Mouse (Mus musculus): Measurements from ENCODE around the gene Mapk6. TPM values are rescaled to one million over a fixed set of nuclear protein-coding genes. Genes with fewer than 3 reads are reported as not detected.

Mapk6 gene
- polyA plus RNA-seq, 1 experiment from 2014 or later, result 66.3 TPM

GRCm38 (mm10) chr9:75362201-75362600 is 47.6 kb downstream of the Mapk6 start:
- no peaks in the 10 kb centered on the region for H3K36me3 ChIP-seq (ENCODE audit: control insufficient read depth, insufficient read depth, low read length)
- DNase-seq (ENCODE audit: low spot score) (no peak), ATAC-seq (replicated peaks; ENCODE audit: low FRiP score, low TSS enrichment, low read depth) (no peak)
- H3K4me3 ChIP-seq (ENCODE audit: low read depth, low read length), result no peak overlapping the region
- H3K27me3 ChIP-seq (replicated peaks; ENCODE audit: control insufficient read depth, insufficient read depth, low read length), result no peaks in the 10 kb centered on the region
- no peaks in the 10 kb centered on the region for H3K4me1 ChIP-seq (replicated peaks; ENCODE audit: control insufficient read depth, insufficient read depth, low read length)
- no peak overlapping the region for H3K27ac ChIP-seq (ENCODE audit: low read depth)
- no peaks in the 10 kb centered on the region for H3K9me3 ChIP-seq (ENCODE audit: control insufficient read depth, low read length)
- H3K9ac ChIP-seq (ENCODE audit: low read length), result no peak overlapping the region
- WGBS, result 84% methylated on average over 4 of the region's 4 CpGs
- H3K4me2 ChIP-seq (ENCODE audit: low read length), result no peak overlapping the region

GRCm38 (mm10) chr9:75361699-75362098 is 48.1 kb downstream of the Mapk6 start:
- 30% methylated on average over 5 of the region's 5 CpGs for WGBS
- no peaks in the 10 kb centered on the region for H3K27me3 ChIP-seq (replicated peaks; ENCODE audit: control insufficient read depth, insufficient read depth, low read length)
- no peak overlapping the region for H3K27ac ChIP-seq (ENCODE audit: low read depth)
- no peaks in the 10 kb centered on the region for H3K36me3 ChIP-seq (ENCODE audit: control insufficient read depth, insufficient read depth, low read length)
- no peaks in the 10 kb centered on the region for H3K4me1 ChIP-seq (replicated peaks; ENCODE audit: control insufficient read depth, insufficient read depth, low read length)
- no peaks in the 10 kb centered on the region for H3K9me3 ChIP-seq (ENCODE audit: control insufficient read depth, low read length)
- H3K4me2 ChIP-seq (ENCODE audit: low read length), result no peak overlapping the region
- no peak for ATAC-seq (replicated peaks; ENCODE audit: low FRiP score, low TSS enrichment, low read depth)
- no peak overlapping the region for H3K9ac ChIP-seq (ENCODE audit: low read length)
- H3K4me3 ChIP-seq (ENCODE audit: low read depth, low read length), result no peak overlapping the region
- peak; percentile 86 for DNase-seq (ENCODE audit: low spot score)

- no peak for ATAC-seq (replicated peaks; ENCODE audit: low FRiP score, low TSS enrichment, low read depth)
- H3K4me1 ChIP-seq (replicated peaks; ENCODE audit: control insufficient read depth, insufficient read depth, low read length), result no peaks in the 10 kb centered on the region
- H3K27me3 ChIP-seq (replicated peaks; ENCODE audit: control insufficient read depth, insufficient read depth, low read length), result no peaks in the 10 kb centered on the region
- WGBS, result 78% methylated on average over 9 of the region's 9 CpGs
- DNase-seq (ENCODE audit: low spot score), result no peak
- no peaks in the 10 kb centered on the region for H3K9me3 ChIP-seq (ENCODE audit: control insufficient read depth, low read length)
- no peak overlapping the region for H3K4me3 ChIP-seq (ENCODE audit: low read depth, low read length)
- H3K27ac ChIP-seq (ENCODE audit: low read depth), result no peak overlapping the region
- no peaks in the 10 kb centered on the region for H3K36me3 ChIP-seq (ENCODE audit: control insufficient read depth, insufficient read depth, low read length)
- no peak overlapping the region for H3K9ac ChIP-seq (ENCODE audit: low read length)
- no peak overlapping the region for H3K4me2 ChIP-seq (ENCODE audit: low read length)
Measured at GRCm38 (mm10) chr9:75357087-75357654, 52.6 kb downstream of the Mapk6 start.

- no peak overlapping the region for H3K4me3 ChIP-seq (ENCODE audit: low read depth, low read length)
Measured at GRCm38 (mm10) chr9:75355783-75356182, 54.0 kb downstream of the Mapk6 start.

GRCm38 (mm10) chr9:75353094-75353493 is 56.7 kb downstream of the Mapk6 start:
- no peaks in the 10 kb centered on the region for H3K36me3 ChIP-seq (ENCODE audit: control insufficient read depth, insufficient read depth, low read length)
- H3K9me3 ChIP-seq (ENCODE audit: control insufficient read depth, low read length), result no peaks in the 10 kb centered on the region
- no peaks in the 10 kb centered on the region for H3K4me1 ChIP-seq (replicated peaks; ENCODE audit: control insufficient read depth, insufficient read depth, low read length)
- H3K4me3 ChIP-seq (ENCODE audit: low read depth, low read length), result no peak overlapping the region
- no peak overlapping the region for H3K27ac ChIP-seq (ENCODE audit: low read depth)
- no peak overlapping the region for H3K4me2 ChIP-seq (ENCODE audit: low read length)
- H3K27me3 ChIP-seq (replicated peaks; ENCODE audit: control insufficient read depth, insufficient read depth, low read length), result no peaks in the 10 kb centered on the region
- 72% methylated on average over 8 of the region's 8 CpGs for WGBS
- ATAC-seq (replicated peaks; ENCODE audit: low FRiP score, low TSS enrichment, low read depth), result no peak
- no peak for DNase-seq (ENCODE audit: low spot score)
- H3K9ac ChIP-seq (ENCODE audit: low read length), result no peak overlapping the region

More at GRCm38 (mm10) chr9:75355783-75356182, 54.0 kb downstream of the Mapk6 start:
- Histone ChIP-seq H3K9ac (ENCODE audit: low read length) (no peak overlapping the region), H3K36me3 (ENCODE audit: control insufficient read depth, insufficient read depth, low read length) (no peaks in the 10 kb centered on the region), H3K4me2 (ENCODE audit: low read length) (no peak overlapping the region), H3K27ac (ENCODE audit: low read depth) (no peak overlapping the region), H3K27me3 (replicated peaks; ENCODE audit: control insufficient read depth, insufficient read depth, low read length) (no peaks in the 10 kb centered on the region), H3K9me3 (ENCODE audit: control insufficient read depth, low read length) (no peaks in the 10 kb centered on the region), H3K4me1 (replicated peaks; ENCODE audit: control insufficient read depth, insufficient read depth, low read length) (no peaks in the 10 kb centered on the region)
- 86% methylated on average over 4 of the region's 4 CpGs for WGBS
- ATAC-seq (replicated peaks; ENCODE audit: low FRiP score, low TSS enrichment, low read depth) (no peak), DNase-seq (ENCODE audit: low spot score) (no peak)

- Histone ChIP-seq H3K27ac (ENCODE audit: low read depth) (no peak overlapping the region), H3K9me3 (ENCODE audit: control insufficient read depth, low read length) (no peaks in the 10 kb centered on the region), H3K4me2 (ENCODE audit: low read length) (no peak overlapping the region), H3K4me1 (replicated peaks; ENCODE audit: control insufficient read depth, insufficient read depth, low read length) (no peaks in the 10 kb centered on the region), H3K36me3 (ENCODE audit: control insufficient read depth, insufficient read depth, low read length) (0 out of 2 replicates have a peak, but pooled peaks cover 15% of the 10 kb centered on the region), H3K4me3 (ENCODE audit: low read depth, low read length) (no peak overlapping the region), H3K27me3 (replicated peaks; ENCODE audit: control insufficient read depth, insufficient read depth, low read length) (no peaks in the 10 kb centered on the region), H3K9ac (ENCODE audit: low read length) (no peak overlapping the region)
- DNase-seq (ENCODE audit: low spot score), result no peak
- ATAC-seq (replicated peaks; ENCODE audit: low FRiP score, low TSS enrichment, low read depth), result no peak
- 90% methylated on average over 3 of the region's 3 CpGs for WGBS
Measured at GRCm38 (mm10) chr9:75348641-75349040, 61.2 kb downstream of the Mapk6 start.

- Histone ChIP-seq H3K9me3 (ENCODE audit: control insufficient read depth, low read length) (no peaks in the 10 kb centered on the region), H3K36me3 (ENCODE audit: control insufficient read depth, insufficient read depth, low read length) (0 out of 2 replicates have a peak, but pooled peaks cover 15% of the 10 kb centered on the region), H3K4me1 (replicated peaks; ENCODE audit: control insufficient read depth, insufficient read depth, low read length) (no peaks in the 10 kb centered on the region), H3K27me3 (replicated peaks; ENCODE audit: control insufficient read depth, insufficient read depth, low read length) (no peaks in the 10 kb centered on the region), H3K4me3 (ENCODE audit: low read depth, low read length) (no peak overlapping the region), H3K27ac (ENCODE audit: low read depth) (no peak overlapping the region), H3K4me2 (ENCODE audit: low read length) (no peak overlapping the region), H3K9ac (ENCODE audit: low read length) (no peak overlapping the region)
- ATAC-seq (replicated peaks; ENCODE audit: low FRiP score, low TSS enrichment, low read depth) (no peak), DNase-seq (ENCODE audit: low spot score) (no peak)
- 90% methylated on average over 17 of the region's 17 CpGs for WGBS
Measured at GRCm38 (mm10) chr9:75348066-75348465, 61.7 kb downstream of the Mapk6 start.

GRCm38 (mm10) chr9:75347458-75347857 is 62.3 kb downstream of the Mapk6 start, which contains the start of gene Bcl2l10:
Gene Bcl2l10, plus strand, starts transcription at chr9:75347758.
- ATAC-seq (replicated peaks; ENCODE audit: low FRiP score, low TSS enrichment, low read depth) (no peak), DNase-seq (ENCODE audit: low spot score) (no peak)
- Histone ChIP-seq H3K36me3 (ENCODE audit: control insufficient read depth, insufficient read depth, low read length) (0 out of 2 replicates have a peak, but pooled peaks cover 15% of the 10 kb centered on the region), H3K4me3 (ENCODE audit: low read depth, low read length) (no peak within 1 kb of the TSS), H3K4me1 (replicated peaks; ENCODE audit: control insufficient read depth, insufficient read depth, low read length) (no peaks in the 10 kb centered on the region), H3K27ac (ENCODE audit: low read depth) (no peak within 1 kb of the TSS), H3K9ac (ENCODE audit: low read length) (no peak within 1 kb of the TSS), H3K9me3 (ENCODE audit: control insufficient read depth, low read length) (no peaks in the 10 kb centered on the region), H3K4me2 (ENCODE audit: low read length) (no peak within 1 kb of the TSS), H3K27me3 (replicated peaks; ENCODE audit: control insufficient read depth, insufficient read depth, low read length) (no peaks in the 10 kb centered on the region)
- WGBS, result 92% methylated on average over 5 of the region's 5 CpGs

GRCm38 (mm10) chr9:75342433-75342832 is 67.4 kb downstream of the Mapk6 start:
- DNase-seq (ENCODE audit: low spot score) (no peak), ATAC-seq (replicated peaks; ENCODE audit: low FRiP score, low TSS enrichment, low read depth) (no peak)
- Histone ChIP-seq H3K4me3 (ENCODE audit: low read depth, low read length) (no peak overlapping the region), H3K4me2 (ENCODE audit: low read length) (no peak overlapping the region), H3K27ac (ENCODE audit: low read depth) (no peak overlapping the region), H3K36me3 (ENCODE audit: control insufficient read depth, insufficient read depth, low read length) (peaks cover 45% of the 10 kb centered on the region), H3K4me1 (replicated peaks; ENCODE audit: control insufficient read depth, insufficient read depth, low read length) (no peaks in the 10 kb centered on the region), H3K27me3 (replicated peaks; ENCODE audit: control insufficient read depth, insufficient read depth, low read length) (no peaks in the 10 kb centered on the region), H3K9me3 (ENCODE audit: control insufficient read depth, low read length) (no peaks in the 10 kb centered on the region), H3K9ac (ENCODE audit: low read length) (no peak overlapping the region)
- WGBS, result 83% methylated on average over 4 of the region's 4 CpGs
